Mouse (Mus musculus) heart, embryonic 16.5 days (tissue): ENCODE data around the gene Slc8b1. TPM values are rescaled to one million over a fixed set of nuclear protein-coding genes. Genes with fewer than 3 reads are reported as not detected.

ENCODE experiments used
- ATAC-seq: fragments of 200-750 bp; cut with Nextera tagmentation; replicated peaks from 2 replicates; pipeline ENCODE4 v1.8.0; 2017; ENCODE audit warnings: moderate number of reproducible peaks; ENCODE audit not compliant: insufficient read depth, low FRiP score; ENCODE audit errors: extremely low read depth
- H3K27ac ChIP-seq: fragments of 300-500 bp; sonication (generic); 2 replicates; pipeline ENCODE4 v1.5.1; 2014; ENCODE audit warnings: mild to moderate bottlenecking, low read length, control low read depth, moderate library complexity
- H3K27me3 ChIP-seq: fragments of 300-500 bp; sonication (generic); 2 replicates; pipeline ENCODE4 v1.6.1; 2014; ENCODE audit warnings: low read length, mixed read lengths; ENCODE audit not compliant: control insufficient read depth, insufficient read depth
- H3K36me3 ChIP-seq: fragments of 300-500 bp; sonication (generic); 2 replicates; pipeline ENCODE4 v1.6.1; 2014; ENCODE audit not compliant: control insufficient read depth, insufficient read depth
- H3K4me1 ChIP-seq: fragments of 300-500 bp; sonication (generic); 2 replicates; pipeline ENCODE4 v1.6.1; 2014; ENCODE audit warnings: low read length, mixed read lengths; ENCODE audit not compliant: control insufficient read depth, insufficient read depth
- H3K4me2 ChIP-seq: fragments of 300-500 bp; sonication (generic); 2 replicates; pipeline ENCODE4 v1.6.1; 2014; ENCODE audit warnings: low read depth, mild to moderate bottlenecking, control low read depth, low read length
- H3K4me3 ChIP-seq: fragments of 300-500 bp; sonication (generic); 2 replicates; pipeline ENCODE4 v1.5.1; 2014; ENCODE audit warnings: mild to moderate bottlenecking, control low read depth, low read length
- H3K9ac ChIP-seq: fragments of 300-500 bp; sonication (generic); 2 replicates; pipeline ENCODE4 v1.6.1; 2014; ENCODE audit warnings: low read length, control low read depth
- H3K9me3 ChIP-seq: fragments of 300-500 bp; sonication (generic); replicated peaks from 2 replicates; pipeline ENCODE4 v1.6.1; 2016; ENCODE audit warnings: low read length; ENCODE audit not compliant: control insufficient read depth
- WGBS: fragments of 180-500 bp; shearing (Covaris S2); extraction: QIAGEN DNeasy Blood & Tissue Kit; methylation state at CpG from one replicate; pipeline ENCODE4 v1.1.7; 2014; 5-methylcytosine and 5-hydroxymethylcytosine counted together
- polyA plus RNA-seq: library from polyadenylated mRNA; unstranded; fragments of >200 nt; fragmentation: Nextera tagmentation; extraction: Ambion mirVana; gene quantifications from 2 replicates; pipeline ENCODE4 v1.2.1, GENCODE M21; 2015

Gene Slc8b1
- polyA plus RNA-seq, 1 experiment from 2014 or later, result 3.5 TPM

- H3K4me1 ChIP-seq, result peaks cover 34% of the 10 kb centered on the region
- H3K4me2 ChIP-seq, result no peak overlapping the region
- H3K36me3 ChIP-seq, result no peaks in the 10 kb centered on the region
- H3K4me3 ChIP-seq, result no peak overlapping the region
- no peak overlapping the region for H3K27ac ChIP-seq
- no peaks in the 10 kb centered on the region for H3K27me3 ChIP-seq
- ATAC-seq, result no peak
- no peaks in the 10 kb centered on the region for H3K9me3 ChIP-seq
- 64% methylated on average over 10 of the region's 10 CpGs for WGBS
- H3K9ac ChIP-seq, result no peak overlapping the region
These were observed 63.6 kb downstream of the Slc8b1 start for GRCm38 (mm10) chr5:120574469-120575063.

- H3K27me3 ChIP-seq, result no peaks in the 10 kb centered on the region
- peaks cover 4% of the 10 kb centered on the region; the same call in 1 of the 2 replicates for H3K36me3 ChIP-seq
- no peak overlapping the region for H3K4me2 ChIP-seq
- H3K27ac ChIP-seq, result no peak overlapping the region
- ATAC-seq, result no peak
- peaks cover 22% of the 10 kb centered on the region for H3K4me1 ChIP-seq
- no peak overlapping the region for H3K4me3 ChIP-seq
- 67% methylated on average over 11 of the region's 11 CpGs for WGBS
- H3K9me3 ChIP-seq, result no peaks in the 10 kb centered on the region
- no peak overlapping the region for H3K9ac ChIP-seq
These were observed 65.9 kb downstream of the Slc8b1 start for GRCm38 (mm10) chr5:120576781-120577301.

DNA sequence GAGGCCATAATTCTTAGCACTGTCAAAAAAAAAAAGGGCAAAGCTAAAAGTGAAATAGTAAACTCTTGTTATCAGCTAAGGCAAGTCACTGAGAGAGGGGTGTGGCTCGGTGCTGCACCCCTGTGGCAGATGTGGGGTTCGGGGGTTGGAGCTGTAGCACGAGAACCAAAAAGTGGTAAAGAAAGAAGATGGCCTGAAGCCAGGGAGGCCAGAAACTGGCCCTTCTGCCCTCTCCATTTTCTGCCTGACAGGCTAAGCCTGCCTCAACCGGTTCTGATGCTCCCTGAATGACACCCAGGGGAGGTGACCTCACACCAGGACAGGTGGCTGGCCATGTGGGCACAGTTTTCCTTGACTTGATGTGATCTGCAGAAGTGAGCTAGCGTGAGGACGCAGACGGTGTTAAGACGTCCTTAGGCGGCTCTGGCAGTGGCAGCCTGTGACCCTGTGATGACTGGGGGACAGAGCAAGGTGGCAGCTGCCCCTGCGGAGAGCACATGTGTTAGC, 67.0 kb downstream of the Slc8b1 start:
- 50% methylated on average over 10 of the region's 10 CpGs for WGBS
- Histone ChIP-seq H3K27me3 (no peaks in the 10 kb centered on the region), H3K9me3 (no peaks in the 10 kb centered on the region), H3K27ac (peak overlapping the region; percentile 58), H3K36me3 (peaks cover 6% of the 10 kb centered on the region; the same call in 1 of the 2 replicates), H3K9ac (no peak overlapping the region), H3K4me1 (peaks cover 22% of the 10 kb centered on the region), H3K4me3 (no peak overlapping the region), H3K4me2 (no peak overlapping the region)
- ATAC-seq, result no peak

- peak; percentile 61 for ATAC-seq
- Histone ChIP-seq H3K9me3 (no peaks in the 10 kb centered on the region), H3K4me2 (peak overlapping the region; percentile 42), H3K4me3 (no peak overlapping the region), H3K36me3 (peaks cover 12% of the 10 kb centered on the region; the same call in 1 of the 2 replicates), H3K9ac (0 out of 2 replicates have a peak overlapping the region, but pooled peaks have one; percentile 9), H3K27ac (peak overlapping the region; percentile 78), H3K4me1 (peaks cover 22% of the 10 kb centered on the region), H3K27me3 (no peaks in the 10 kb centered on the region)
- 44% methylated on average over 12 of the region's 12 CpGs for WGBS
These were observed 67.6 kb downstream of the Slc8b1 start for GRCm38 (mm10) chr5:120578504-120579081.

DNA sequence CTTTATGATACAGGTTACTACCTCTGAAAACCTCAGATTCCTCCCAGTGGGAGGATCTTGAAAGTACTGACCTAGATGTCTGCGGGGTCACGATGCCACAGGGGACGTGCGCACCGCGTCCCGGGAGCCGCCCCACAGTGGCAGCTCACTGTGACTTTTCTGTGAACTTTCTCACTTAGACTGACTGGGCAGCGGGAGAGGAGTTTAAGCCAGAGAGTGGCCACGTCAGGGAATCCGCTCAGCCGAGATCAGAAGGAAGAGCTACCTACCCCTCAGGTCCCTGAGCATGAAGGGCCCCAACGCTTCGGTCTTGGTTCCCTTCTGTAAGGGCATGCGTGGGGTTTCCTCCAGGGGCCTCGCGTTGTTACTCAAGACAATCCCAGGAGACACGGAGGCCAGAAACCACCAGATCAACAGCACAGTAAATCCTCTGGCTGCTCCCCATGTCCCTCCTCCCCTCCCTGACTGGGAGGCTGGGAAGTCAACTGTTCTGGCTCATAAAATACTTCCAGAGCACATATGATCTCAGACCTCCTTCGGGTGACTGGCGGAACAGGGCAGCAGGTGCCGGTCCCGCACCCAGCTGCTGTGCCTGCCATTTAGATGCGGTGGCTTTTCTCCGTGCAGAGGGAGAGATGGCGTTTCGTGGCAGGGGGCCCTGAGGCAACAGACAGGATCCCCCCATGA, 68.4 kb downstream of the Slc8b1 start:
- H3K27ac ChIP-seq, result peak overlapping the region; percentile 78
- H3K27me3 ChIP-seq, result no peaks in the 10 kb centered on the region
- H3K36me3 ChIP-seq, result peaks cover 19% of the 10 kb centered on the region
- H3K9ac ChIP-seq, result 0 out of 2 replicates have a peak overlapping the region, but pooled peaks have one; percentile 9
- H3K4me2 ChIP-seq, result peak overlapping the region; percentile 42
- no peak for ATAC-seq
- WGBS, result 50% methylated on average over 26 of the region's 26 CpGs
- H3K4me3 ChIP-seq, result no peak overlapping the region
- no peaks in the 10 kb centered on the region for H3K9me3 ChIP-seq
- peaks cover 22% of the 10 kb centered on the region for H3K4me1 ChIP-seq

DNA sequence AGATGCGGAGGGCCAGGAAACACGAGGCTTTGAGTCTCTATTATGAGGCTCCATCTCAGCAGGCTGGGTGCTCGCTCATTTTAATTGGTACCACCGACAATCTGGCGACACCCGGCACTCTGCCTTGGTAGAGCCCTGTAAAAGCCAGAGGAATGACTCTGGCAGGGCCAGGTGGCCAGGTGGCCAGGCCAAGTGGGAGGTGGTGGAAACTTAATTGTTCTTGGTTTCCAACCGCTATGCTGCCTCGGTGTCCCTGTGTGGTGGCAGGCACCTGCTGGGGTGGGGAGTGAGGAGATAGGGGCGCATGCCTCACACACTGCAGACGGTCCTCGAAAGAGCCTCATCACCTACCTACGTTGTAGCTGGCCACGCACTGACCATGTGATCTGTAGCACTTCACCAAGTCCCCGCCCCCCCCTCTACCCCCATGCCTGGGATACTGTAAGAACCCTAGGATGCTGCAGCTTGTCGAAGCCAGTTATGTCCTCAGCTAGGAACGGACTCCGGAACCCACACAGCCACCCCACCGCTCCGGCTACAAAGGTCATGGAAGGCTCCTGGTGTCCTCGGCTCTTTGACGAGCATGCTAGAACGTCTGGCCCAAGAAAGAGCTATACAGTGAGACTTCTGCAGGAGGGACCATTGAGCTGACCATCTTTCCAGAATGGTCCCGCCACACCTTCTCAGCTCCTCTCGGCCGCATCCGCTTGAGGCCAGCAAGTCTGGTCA, 69.1 kb downstream of the Slc8b1 start:
- WGBS, result 86% methylated on average over 26 of the region's 26 CpGs
- H3K27ac ChIP-seq, result no peak overlapping the region; the same call in 1 of the 2 replicates

DNA sequence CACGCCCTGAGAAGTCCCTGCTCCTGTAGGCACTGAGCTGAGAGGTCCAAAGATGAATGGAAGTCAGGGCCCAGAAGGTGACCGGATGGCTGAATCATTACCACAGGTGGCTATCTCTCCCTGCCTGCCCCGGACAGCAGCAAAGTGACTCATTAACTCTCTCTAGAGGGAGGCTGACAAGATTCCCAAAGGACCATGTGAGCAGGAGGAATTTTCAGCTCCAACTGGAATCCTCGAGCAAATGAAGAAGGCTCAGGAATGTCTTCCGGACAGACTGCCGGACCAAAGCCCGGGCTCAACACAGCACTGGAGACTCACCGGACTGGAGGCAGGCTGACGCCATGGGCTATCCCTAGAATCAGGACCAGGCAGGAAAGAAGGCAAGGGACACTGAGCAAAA, 71.0 kb downstream of the Slc8b1 start:
- Histone ChIP-seq H3K4me1 (peaks cover 32% of the 10 kb centered on the region), H3K27ac (no peak overlapping the region), H3K4me3 (no peak overlapping the region), H3K9me3 (no peaks in the 10 kb centered on the region), H3K27me3 (no peaks in the 10 kb centered on the region), H3K9ac (no peak overlapping the region), H3K36me3 (peaks cover 27% of the 10 kb centered on the region), H3K4me2 (no peak overlapping the region)
- ATAC-seq, result no peak
- 59% methylated on average over 9 of the region's 9 CpGs for WGBS

More for the DNA sequence above, 69.1 kb downstream of the Slc8b1 start:
- Histone ChIP-seq H3K27me3 (no peaks in the 10 kb centered on the region), H3K9ac (no peak overlapping the region), H3K4me1 (peaks cover 22% of the 10 kb centered on the region), H3K4me2 (no peak overlapping the region), H3K36me3 (peaks cover 26% of the 10 kb centered on the region), H3K4me3 (no peak overlapping the region), H3K9me3 (no peaks in the 10 kb centered on the region)
- no peak for ATAC-seq

DNA sequence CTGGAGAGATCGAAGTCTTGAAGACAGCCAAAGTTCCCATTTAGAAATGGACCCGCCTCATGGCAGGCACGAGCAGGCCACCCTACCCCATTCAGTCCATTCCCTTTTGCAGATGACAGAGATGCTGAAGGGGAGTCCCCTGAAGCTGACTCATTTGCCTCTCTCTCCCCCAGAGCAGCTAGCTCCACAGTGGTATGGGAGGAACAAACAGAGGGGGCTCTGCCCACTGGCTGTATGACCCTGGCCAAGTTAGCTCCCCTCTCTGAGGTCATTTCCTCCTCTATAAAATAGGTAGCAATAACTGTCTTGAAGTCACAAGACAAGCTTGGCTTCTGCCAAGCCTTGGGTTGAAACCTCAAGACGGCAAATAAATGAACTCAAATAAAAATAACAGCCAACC, 72.5 kb downstream of the Slc8b1 start:
- 86% methylated on average over 4 of the region's 4 CpGs for WGBS
- no peaks in the 10 kb centered on the region for H3K27me3 ChIP-seq
- peaks cover 32% of the 10 kb centered on the region for H3K4me1 ChIP-seq
- no peak overlapping the region for H3K9ac ChIP-seq
- no peak overlapping the region for H3K4me2 ChIP-seq
- H3K4me3 ChIP-seq, result no peak overlapping the region
- no peaks in the 10 kb centered on the region for H3K9me3 ChIP-seq
- H3K27ac ChIP-seq, result no peak overlapping the region
- H3K36me3 ChIP-seq, result peaks cover 27% of the 10 kb centered on the region
- no peak for ATAC-seq
